Mouse (Mus musculus) testis, adult 2 months (tissue): ENCODE results near the gene Trim33.

ENCODE experiments used
- CTCF ChIP-seq: fragments of 200-500 bp; IDR thresholded peaks from 2 replicates; pipeline ENCODE4 v1.5.1; 2012; ENCODE audit warnings: low read depth, mild to moderate bottlenecking, inconsistent platforms, low read length, moderate library complexity; ENCODE audit not compliant: control insufficient read depth, insufficient read depth, insufficient replicate concordance
- POLR2A ChIP-seq: fragments of 200-500 bp; IDR thresholded peaks from 2 replicates; pipeline ENCODE4 v1.6.1; 2012; ENCODE audit warnings: low read depth, mild to moderate bottlenecking, inconsistent platforms, low read length, moderate library complexity; ENCODE audit not compliant: control insufficient read depth

GRCm38 (mm10) chr3:103346658-103347057 is 67.6 kb downstream of the Trim33 start:
- TF ChIP-seq POLR2A (no peak), CTCF (no peak)
